Mouse (Mus musculus): ENCODE results near the gene Sgpl1.

Gene Sgpl1

GRCm38 (mm10) chr10:61147157-61148040, at the start of gene Sgpl1:
Gene Sgpl1 (minus strand): TSS chr10:61147703.
- peak; percentile 86 for DNase-seq

GRCm38 (mm10) chr10:61195718-61196291, 48.3 kb upstream of the Sgpl1 start:
- no peak for DNase-seq

- no peak for DNase-seq
Observed at GRCm38 (mm10) chr10:61195216-61195615, 47.7 kb upstream of the Sgpl1 start.

- no peak for DNase-seq
Observed at GRCm38 (mm10) chr10:61194611-61195010, 47.1 kb upstream of the Sgpl1 start.

- no peak for DNase-seq
Observed at GRCm38 (mm10) chr10:61188010-61188409, 40.5 kb upstream of the Sgpl1 start.

GRCm38 (mm10) chr10:61187001-61187400, 39.5 kb upstream of the Sgpl1 start:
- no peak for DNase-seq

GRCm38 (mm10) chr10:61179927-61180326, 32.4 kb upstream of the Sgpl1 start:
- DNase-seq: no peak

- no peak for DNase-seq
Observed at GRCm38 (mm10) chr10:61178687-61179086, 31.2 kb upstream of the Sgpl1 start.

- DNase-seq: peak; percentile 51
Observed at GRCm38 (mm10) chr10:61177751-61178150, 30.2 kb upstream of the Sgpl1 start.

GRCm38 (mm10) chr10:61176221-61176790, 28.8 kb upstream of the Sgpl1 start:
- peak; percentile 62 for DNase-seq

- DNase-seq: peak; percentile 91
Observed at GRCm38 (mm10) chr10:61175442-61176204, 28.1 kb upstream of the Sgpl1 start.

GRCm38 (mm10) chr10:61174711-61175441, 27.4 kb upstream of the Sgpl1 start:
- peak; percentile 61 for DNase-seq

- peak; percentile 25 for DNase-seq
Observed at GRCm38 (mm10) chr10:61172496-61172895, 25.0 kb upstream of the Sgpl1 start.

- no peak for DNase-seq
Observed at GRCm38 (mm10) chr10:61171654-61172053, 24.2 kb upstream of the Sgpl1 start, which contains the start of gene Tbata. Gene Tbata (plus strand): TSS chr10:61171954.

- no peak for DNase-seq
Observed at GRCm38 (mm10) chr10:61168393-61168792, 20.9 kb upstream of the Sgpl1 start.

GRCm38 (mm10) chr10:61167333-61168096, 20.0 kb upstream of the Sgpl1 start:
- no peak for DNase-seq

GRCm38 (mm10) chr10:61162366-61162765, 14.9 kb upstream of the Sgpl1 start:
- no peak for DNase-seq

GRCm38 (mm10) chr10:61160671-61161070, 13.2 kb upstream of the Sgpl1 start:
- DNase-seq: peak; percentile 39

GRCm38 (mm10) chr10:61160089-61160488, 12.6 kb upstream of the Sgpl1 start:
- no peak for DNase-seq

GRCm38 (mm10) chr10:61158594-61158993, 11.1 kb upstream of the Sgpl1 start:
- no peak for DNase-seq

GRCm38 (mm10) chr10:61156453-61156852, 8.9 kb upstream of the Sgpl1 start:
- DNase-seq: no peak

GRCm38 (mm10) chr10:61155611-61156010, 8.1 kb upstream of the Sgpl1 start:
- no peak for DNase-seq
